Mouse (Mus musculus) liver, adult 2 months (tissue): ENCODE measurements at regions not wholly inside any gene's neighbourhood (a gene's known extent, or its start where the extent isn't known, plus 50 kb on each side); places are given as distances from the start of the nearest gene placed in this dataset.

ENCODE experiments used
- CTCF ChIP-seq: fragments of 200-500 bp; IDR thresholded peaks from 2 replicates; pipeline ENCODE4 v1.5.1; 2011; ENCODE audit warnings: low read depth, low read length, control low read depth
- POLR2A ChIP-seq: fragments of 200-500 bp; IDR thresholded peaks from 2 replicates; pipeline ENCODE4 v1.6.1; 2011; ENCODE audit warnings: low read length, control low read depth; ENCODE audit not compliant: insufficient read depth; ENCODE audit errors: extremely low read depth

- TF ChIP-seq CTCF, result no peak
- TF ChIP-seq POLR2A, result no peak
Measured at GRCm38 (mm10) chr5:138911769-138912710, 85.1 kb downstream of the Pdgfa start.
